In genomic region chrX:163848510-163849199, GRCm38 (mm10) we compare ENCODE assay signal across 14 mouse cellular contexts.
DNase-seq lines count a peak whose midpoint lies in the region; ATAC-seq and TF ChIP-seq lines count a peak whose summit lies in the region.
"Had no signal": no experiment of that assay in that cellular context is flagged by ENCODE, and none has a peak within 500 bp of the region (broad histone marks: within the 10 kb centered on the region; RNA-seq: fewer than 3 reads in every experiment).

No protein-coding gene starts in this region.

- no peaks in the 10 kb centered on the region for H3K36me3 ChIP-seq in lung, embryonic 14.5 days (ENCODE audit: insufficient read depth)
- no peaks in the 10 kb centered on the region for H3K36me3 ChIP-seq in myocyte (ENCODE audit: control insufficient read depth, insufficient read depth)
- H3K36me3 ChIP-seq: G1E; lung, embryonic 15.5 days had no signal

- peak; percentile 61 for DNase-seq in lung, embryonic 14.5 days
- DNase-seq in lung, postnatal 25 days (ENCODE audit: low spot score), result no peak
- DNase-seq in NIH3T3 (ENCODE audit: low read depth), result peak; percentile 28
- peak; percentile 64 to 65 for DNase-seq in cerebellum, postnatal 14 days
- DNase-seq in layer of hippocampus, postnatal 25 days (ENCODE audit: extremely low spot score in 1 of 2, low spot score in 1 of 2), result no peak
- no peak for DNase-seq in Muller cell, postnatal 12 days (ENCODE audit: inconsistent ontology term)
- DNase-seq in MN1 (ENCODE audit: low spot score), result no peak
- DNase-seq: gastrocnemius, postnatal 36 days; heart, postnatal 10 days; kidney, adult 8-10 months; thymus, adult 18-20 months had no signal

- no peaks in the 10 kb centered on the region for H3K79me2 ChIP-seq in myocyte (ENCODE audit: control insufficient read depth, insufficient read depth)

- H3K4me1 ChIP-seq in lung, embryonic 14.5 days (ENCODE audit: insufficient read depth), result no peaks in the 10 kb centered on the region
- H3K4me1 ChIP-seq: lung, embryonic 15.5 days had no signal

- no peaks in the 10 kb centered on the region for H3K27me3 ChIP-seq in lung, embryonic 14.5 days (ENCODE audit: insufficient read depth, low read length)
- H3K27me3 ChIP-seq in myocyte (ENCODE audit: control insufficient read depth, insufficient read depth, insufficient read length), result no peaks in the 10 kb centered on the region
- H3K27me3 ChIP-seq: lung, embryonic 15.5 days had no signal

- TF ChIP-seq CTCF in lung, embryonic 14.5 days (IDR thresholded peaks at IDR 0.05; ENCODE audit: low read depth), result no peak

- no peak for TF ChIP-seq POLR2A in myocyte (IDR thresholded peaks at IDR 0.05; ENCODE audit: insufficient read length, low read depth)

- WGBS in lung, embryonic 14.5 days, result 31% methylated on average over 8 of the region's 8 CpGs

- no peak overlapping the region for H3K27ac ChIP-seq in lung, embryonic 14.5 days (ENCODE audit: low read depth)
- H3K27ac ChIP-seq: lung, embryonic 15.5 days had no signal

- H3K4me2 ChIP-seq in lung, embryonic 14.5 days, result no peak overlapping the region
- H3K4me2 ChIP-seq in myocyte (ENCODE audit: low read depth), result peak overlapping the region; percentile 48
- H3K4me2 ChIP-seq: lung, embryonic 15.5 days had no signal

- H3K9me3 ChIP-seq in lung, embryonic 14.5 days (ENCODE audit: low read depth, low read length), result no peaks in the 10 kb centered on the region
- H3K9me3 ChIP-seq: G1E; lung, embryonic 15.5 days had no signal

- H3K9ac ChIP-seq in lung, embryonic 14.5 days, result no peak overlapping the region
- H3K9ac ChIP-seq: lung, embryonic 15.5 days had no signal

- ATAC-seq in lung, embryonic 14.5 days (ENCODE audit: insufficient read depth), result peak; percentile 63; the same call in 1 of the 2 replicates

- H3ac ChIP-seq in myocyte (ENCODE audit: control insufficient read depth, insufficient read length), result no peak overlapping the region

- no peak overlapping the region for H3K4me3 ChIP-seq in lung, embryonic 14.5 days (ENCODE audit: low read depth, low read length)
- no peak overlapping the region for H3K4me3 ChIP-seq in myocyte
- H3K4me3 ChIP-seq: lung, embryonic 15.5 days had no signal

TF ChIP-seq in myocyte, 11 proteins besides CTCF, POLR2A, EP300 and RAD21:
- peak in 2 of 3 experiments; percentile 80 to 82 for TF ChIP-seq MYOD1 (IDR thresholded peaks at IDR 0.05; ENCODE audit: control insufficient read depth in 1 of 3, insufficient read length in 2 of 3, low read depth in 2 of 3)
- no peak for TF ChIP-seq POLR2AphosphoS2 (IDR thresholded peaks at IDR 0.05; ENCODE audit: insufficient read length, low read depth)

Comparison
In these comparisons a context has a peak if more than half of its experiments do, and no peak if none do; other contexts are left out.
1. DNase-seq: peak in lung, embryonic 14.5 days (single experiment), NIH3T3 (single experiment) and cerebellum, postnatal 14 days (2 of 2); none in lung, postnatal 25 days (single experiment), layer of hippocampus, postnatal 25 days (0 of 2), Muller cell, postnatal 12 days (single experiment) and MN1 (single experiment).